Mouse (Mus musculus) kidney, embryonic 14.5 days (tissue): ENCODE results near the gene Sfxn5. TPM values are rescaled to one million over a fixed set of nuclear protein-coding genes. Genes with fewer than 3 reads are reported as not detected.

ENCODE experiments used
- ATAC-seq: fragments of 200-750 bp; cut with Nextera tagmentation; 2 replicates; pipeline ENCODE4 v1.8.0; 2017; ENCODE audit warnings: moderate number of reproducible peaks, mild to moderate bottlenecking, moderate TSS enrichment, moderate library complexity; ENCODE audit not compliant: low FRiP score, low TSS enrichment
- H3K27ac ChIP-seq: fragments of 300-500 bp; sonication (generic); 2 replicates; pipeline ENCODE4 v1.5.1; 2014; ENCODE audit warnings: low read depth, mild to moderate bottlenecking, low read length, moderate library complexity, mixed read lengths
- H3K27me3 ChIP-seq: fragments of 300-500 bp; sonication (generic); 2 replicates; pipeline ENCODE4 v1.6.1; 2014; ENCODE audit warnings: mild to moderate bottlenecking, low read length; ENCODE audit not compliant: control insufficient read depth, insufficient read depth
- H3K36me3 ChIP-seq: fragments of 300-500 bp; sonication (generic); 2 replicates; pipeline ENCODE4 v1.6.1; 2014; ENCODE audit warnings: low read length, mixed read lengths; ENCODE audit not compliant: control insufficient read depth, insufficient read depth
- H3K4me1 ChIP-seq: fragments of 300-500 bp; sonication (generic); 2 replicates; pipeline ENCODE4 v1.6.1; 2014; ENCODE audit warnings: low read length, mixed read lengths; ENCODE audit not compliant: control insufficient read depth, insufficient read depth
- H3K4me2 ChIP-seq: fragments of 300-500 bp; sonication (generic); replicated peaks from 2 replicates; pipeline ENCODE4 v1.6.1; 2014; ENCODE audit warnings: low read depth, mild to moderate bottlenecking, low read length
- H3K4me3 ChIP-seq: fragments of 300-500 bp; sonication (generic); 2 replicates; pipeline ENCODE4 v1.5.1; 2014; ENCODE audit warnings: mild to moderate bottlenecking, low read length
- H3K9ac ChIP-seq: fragments of 300-500 bp; sonication (generic); 2 replicates; pipeline ENCODE4 v1.6.1; 2014; ENCODE audit warnings: low read depth, mild to moderate bottlenecking, low read length, moderate library complexity
- H3K9me3 ChIP-seq: fragments of 300-500 bp; sonication (generic); 2 replicates; pipeline ENCODE4 v1.6.1; 2016; ENCODE audit warnings: low read length; ENCODE audit not compliant: control insufficient read depth
- WGBS: fragments of 180-500 bp; shearing (Covaris S2); extraction: QIAGEN DNeasy Blood & Tissue Kit; methylation state at CpG from one replicate; pipeline ENCODE4 v1.1.7; 2014; 5-methylcytosine and 5-hydroxymethylcytosine counted together
- polyA plus RNA-seq: library from polyadenylated mRNA; unstranded; fragments of >200 nt; fragmentation: Nextera tagmentation; extraction: Ambion mirVana; gene quantifications from 2 replicates; pipeline ENCODE4 v1.2.1, GENCODE M21; 2014

The Sfxn5 gene
- polyA plus RNA-seq, 1 experiment from 2014 or later: 9.3 TPM

DNA sequence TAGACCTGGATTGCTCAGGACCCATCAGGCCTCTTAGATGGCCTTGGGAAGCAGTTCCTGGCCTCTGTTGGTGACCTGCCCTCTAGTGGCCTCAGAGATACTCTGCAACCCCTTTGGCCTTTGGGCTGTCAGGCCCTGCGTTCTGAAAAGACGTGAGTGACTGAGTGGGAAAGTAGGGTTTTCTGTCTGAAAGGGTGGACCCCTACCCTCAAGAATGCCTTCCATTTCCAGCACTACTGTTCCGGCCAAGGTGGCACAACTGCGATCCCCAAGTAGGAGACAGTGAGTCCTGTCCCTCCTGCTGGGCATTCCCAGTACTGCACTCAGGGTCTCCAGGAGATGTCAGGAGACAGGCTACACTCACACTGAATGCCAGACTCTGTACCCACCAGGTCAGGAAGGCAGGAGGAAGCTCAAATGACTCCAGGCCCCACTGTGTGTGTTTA, 94.2 kb downstream of the Sfxn5 start:
- Histone ChIP-seq H3K4me1 (peaks cover 8% of the 10 kb centered on the region; the same call in 1 of the 2 replicates), H3K27ac (no peak overlapping the region), H3K36me3 (no peaks in the 10 kb centered on the region), H3K4me3 (no peak overlapping the region), H3K9me3 (no peaks in the 10 kb centered on the region), H3K9ac (no peak overlapping the region), H3K4me2 (no peak overlapping the region; the same call in 1 of the 2 replicates), H3K27me3 (no peaks in the 10 kb centered on the region)
- WGBS: 10% methylated on average over 4 of the region's 4 CpGs
- ATAC-seq: peak; percentile 55; the same call in 1 of the 2 replicates

DNA sequence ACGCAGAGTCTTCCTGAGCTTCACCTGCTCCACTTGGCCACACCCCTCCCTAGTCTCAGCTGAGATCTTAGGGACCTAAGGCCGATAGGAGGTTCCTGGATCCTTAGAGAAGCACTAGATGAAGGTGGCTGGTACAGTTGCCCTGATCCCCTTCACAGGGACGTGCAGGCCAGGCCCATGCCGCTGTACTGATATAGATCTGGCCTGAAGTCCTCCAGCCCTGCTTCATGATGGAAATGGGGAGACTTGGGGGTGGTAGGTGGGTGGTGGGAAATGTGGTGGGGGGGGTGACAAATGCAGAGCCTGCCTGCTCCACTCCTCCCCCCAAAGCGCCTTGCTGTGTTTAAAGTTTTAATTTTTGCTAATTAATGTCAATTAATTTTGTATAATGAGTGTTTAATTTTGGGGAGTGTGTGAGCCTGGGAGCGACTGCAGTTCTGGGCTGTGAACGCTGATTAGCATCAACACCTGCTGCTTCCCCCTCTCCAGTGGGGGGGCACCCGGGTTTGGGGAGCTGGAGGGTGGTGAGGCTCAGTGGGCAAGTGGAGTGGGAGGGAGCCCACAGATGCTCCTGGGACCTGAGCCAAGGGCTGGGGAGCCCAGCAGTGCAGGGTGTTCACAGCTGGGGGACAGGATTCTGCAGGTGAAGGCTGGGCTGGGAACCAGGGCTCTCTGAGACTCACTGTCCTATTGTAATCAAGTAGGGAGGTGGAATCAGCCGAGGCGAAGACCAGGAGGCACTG, 95.5 kb downstream of the Sfxn5 start:
- Histone ChIP-seq H3K4me1 (peaks cover 8% of the 10 kb centered on the region; the same call in 1 of the 2 replicates), H3K9me3 (no peaks in the 10 kb centered on the region), H3K9ac (no peak overlapping the region), H3K27me3 (no peaks in the 10 kb centered on the region), H3K36me3 (no peaks in the 10 kb centered on the region), H3K4me2 (no peak overlapping the region), H3K4me3 (no peak overlapping the region), H3K27ac (no peak overlapping the region)
- no peak for ATAC-seq
- WGBS: 58% methylated on average over 10 of the region's 10 CpGs

DNA sequence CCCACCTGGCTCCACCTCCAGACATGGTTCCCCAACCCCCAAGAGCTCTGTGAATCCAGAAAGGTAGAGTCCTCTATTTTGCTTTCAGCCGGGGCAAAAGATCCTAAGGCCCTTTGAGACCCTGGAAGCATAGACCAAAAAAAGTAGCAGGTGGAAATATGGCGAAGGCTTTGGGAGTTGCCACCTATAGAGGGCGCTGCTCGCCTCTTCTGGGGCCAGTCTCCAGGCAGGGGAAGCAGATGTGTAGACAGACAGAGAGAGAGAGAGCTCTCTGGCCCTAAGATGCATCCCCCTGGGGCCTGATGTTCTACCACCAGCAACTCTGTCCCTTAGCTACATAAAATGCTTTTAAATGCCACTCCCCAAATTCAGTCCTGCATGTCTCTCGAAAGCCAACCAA, 96.2 kb downstream of the Sfxn5 start:
- peaks cover 12% of the 10 kb centered on the region for H3K4me1 ChIP-seq
- no peak overlapping the region for H3K4me3 ChIP-seq
- no peak overlapping the region for H3K9ac ChIP-seq
- no peak overlapping the region for H3K4me2 ChIP-seq
- H3K27me3 ChIP-seq: no peaks in the 10 kb centered on the region
- 51% methylated on average over 5 of the region's 5 CpGs for WGBS
- no peaks in the 10 kb centered on the region for H3K36me3 ChIP-seq
- no peaks in the 10 kb centered on the region for H3K9me3 ChIP-seq
- H3K27ac ChIP-seq: no peak overlapping the region
- no peak for ATAC-seq

DNA sequence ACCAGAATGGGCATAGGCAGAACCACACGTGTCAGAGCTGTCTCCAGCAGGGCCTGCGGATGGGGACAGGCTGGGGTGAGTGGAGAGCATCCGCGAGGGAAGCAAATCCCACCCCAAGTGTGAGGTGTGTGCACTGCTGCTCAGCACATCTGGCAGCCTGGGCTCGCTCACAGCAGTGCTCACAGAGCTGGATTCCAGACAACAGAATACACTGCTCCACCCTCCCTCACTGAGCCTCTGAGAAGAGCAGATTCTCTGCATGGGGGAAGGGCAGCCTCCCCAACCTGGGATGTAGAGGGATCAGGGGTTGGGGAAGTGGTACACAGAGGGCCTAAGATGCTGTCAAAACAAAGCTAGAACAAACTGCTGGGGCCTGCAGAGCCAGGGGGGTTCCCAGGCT, 98.4 kb downstream of the Sfxn5 start:
- H3K9ac ChIP-seq: no peak overlapping the region
- ATAC-seq: no peak
- H3K36me3 ChIP-seq: no peaks in the 10 kb centered on the region
- H3K4me3 ChIP-seq: no peak overlapping the region
- no peak overlapping the region for H3K4me2 ChIP-seq
- no peak overlapping the region for H3K27ac ChIP-seq
- WGBS: 54% methylated on average over 5 of the region's 5 CpGs
- H3K27me3 ChIP-seq: no peaks in the 10 kb centered on the region
- peaks cover 22% of the 10 kb centered on the region for H3K4me1 ChIP-seq
- H3K9me3 ChIP-seq: no peaks in the 10 kb centered on the region

DNA sequence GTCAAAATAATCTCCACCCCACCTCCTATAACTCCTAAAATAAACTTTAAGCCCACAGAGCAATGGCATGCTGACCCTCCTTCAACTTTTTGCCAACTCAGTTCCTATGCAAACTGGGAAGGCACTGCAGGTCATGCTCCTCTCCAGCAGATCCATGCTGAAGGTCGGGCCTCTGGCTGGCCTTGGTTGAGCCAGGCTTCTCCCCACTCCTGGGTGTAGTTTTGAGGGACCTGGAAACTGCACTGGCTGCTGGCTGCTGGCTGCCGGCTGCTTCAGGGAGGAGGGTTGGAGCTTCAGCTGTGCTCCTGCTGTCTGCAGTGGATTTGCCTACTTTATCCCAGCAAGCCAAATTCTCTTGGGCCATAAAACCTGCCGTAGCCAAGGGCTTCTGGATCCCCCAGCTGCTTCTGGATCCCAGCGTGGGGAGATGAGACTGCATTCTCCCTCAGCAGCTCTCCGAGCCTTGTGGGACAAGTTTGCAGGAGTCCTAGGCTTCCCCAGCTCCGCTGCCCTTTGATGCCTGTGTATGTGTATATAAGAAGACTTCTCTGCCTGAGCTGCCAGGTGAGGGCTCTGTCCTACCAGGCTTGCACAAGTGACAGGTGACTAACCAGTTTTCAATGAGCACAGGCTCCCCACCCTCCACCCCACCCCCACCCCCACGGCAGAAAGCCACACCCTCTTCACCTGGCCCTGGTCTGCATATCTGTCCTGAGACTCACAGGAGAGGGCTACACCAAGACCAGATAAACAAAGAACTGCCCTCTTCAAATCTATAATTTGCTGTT, 100.2 kb downstream of the Sfxn5 start:
- no peaks in the 10 kb centered on the region for H3K36me3 ChIP-seq
- H3K4me1 ChIP-seq: peaks cover 22% of the 10 kb centered on the region
- H3K4me2 ChIP-seq: no peak overlapping the region
- no peak overlapping the region for H3K27ac ChIP-seq
- no peaks in the 10 kb centered on the region for H3K9me3 ChIP-seq
- H3K9ac ChIP-seq: no peak overlapping the region
- 25% methylated on average over 7 of the region's 7 CpGs for WGBS
- H3K27me3 ChIP-seq: no peaks in the 10 kb centered on the region
- no peak overlapping the region for H3K4me3 ChIP-seq
- no peak for ATAC-seq

DNA sequence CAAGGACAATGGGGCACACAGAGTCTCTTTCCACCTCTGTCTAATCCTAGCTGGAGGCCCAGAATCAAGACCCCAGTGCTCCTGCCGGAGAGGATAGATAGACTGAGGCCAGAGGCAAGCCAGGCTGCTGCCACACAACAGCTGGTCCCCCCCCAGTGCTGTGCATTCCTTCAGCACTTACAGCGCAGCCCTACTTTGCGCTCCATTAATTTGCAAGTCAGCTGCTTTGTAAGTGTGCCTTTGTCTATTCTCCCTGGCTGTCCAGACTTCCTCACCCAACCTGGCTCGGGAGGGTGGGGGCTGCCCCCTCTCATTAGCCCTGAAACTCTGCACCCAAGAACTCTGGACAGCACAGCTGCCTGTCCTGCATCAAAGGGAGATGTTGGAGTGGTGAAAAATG, 101.2 kb downstream of the Sfxn5 start:
- WGBS: 34% methylated on average over 4 of the region's 4 CpGs
- Histone ChIP-seq H3K4me3 (no peak overlapping the region), H3K4me1 (peaks cover 22% of the 10 kb centered on the region), H3K27me3 (no peaks in the 10 kb centered on the region), H3K9ac (no peak overlapping the region), H3K9me3 (no peaks in the 10 kb centered on the region), H3K27ac (no peak overlapping the region), H3K4me2 (no peak overlapping the region), H3K36me3 (no peaks in the 10 kb centered on the region)
- ATAC-seq: peak; percentile 75

DNA sequence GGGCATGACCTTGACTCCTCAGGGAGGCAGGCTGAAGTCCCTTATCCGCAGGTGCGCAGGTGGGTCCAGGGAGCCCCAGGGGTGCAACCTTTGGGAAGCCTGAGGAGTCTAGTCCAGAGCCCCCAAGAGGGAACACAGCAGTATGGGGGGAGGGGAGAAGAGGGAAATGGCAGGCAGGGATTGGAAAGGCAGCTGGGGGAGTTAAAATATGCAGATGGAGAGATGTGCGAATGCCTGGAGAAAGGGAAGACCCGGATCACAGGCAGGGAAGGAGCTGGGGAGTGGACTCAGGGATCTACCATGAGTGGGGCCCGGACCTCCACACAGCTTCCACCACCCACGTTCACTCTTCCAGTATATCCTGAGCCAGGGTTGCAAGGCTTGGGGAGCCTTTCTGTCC, 101.8 kb downstream of the Sfxn5 start:
- 18% methylated on average over 6 of the region's 6 CpGs for WGBS
- Histone ChIP-seq H3K27me3 (no peaks in the 10 kb centered on the region), H3K9me3 (no peaks in the 10 kb centered on the region), H3K9ac (no peak overlapping the region), H3K4me1 (peaks cover 22% of the 10 kb centered on the region), H3K4me3 (no peak overlapping the region), H3K36me3 (no peaks in the 10 kb centered on the region), H3K4me2 (no peak overlapping the region), H3K27ac (no peak overlapping the region)
- no peak for ATAC-seq

DNA sequence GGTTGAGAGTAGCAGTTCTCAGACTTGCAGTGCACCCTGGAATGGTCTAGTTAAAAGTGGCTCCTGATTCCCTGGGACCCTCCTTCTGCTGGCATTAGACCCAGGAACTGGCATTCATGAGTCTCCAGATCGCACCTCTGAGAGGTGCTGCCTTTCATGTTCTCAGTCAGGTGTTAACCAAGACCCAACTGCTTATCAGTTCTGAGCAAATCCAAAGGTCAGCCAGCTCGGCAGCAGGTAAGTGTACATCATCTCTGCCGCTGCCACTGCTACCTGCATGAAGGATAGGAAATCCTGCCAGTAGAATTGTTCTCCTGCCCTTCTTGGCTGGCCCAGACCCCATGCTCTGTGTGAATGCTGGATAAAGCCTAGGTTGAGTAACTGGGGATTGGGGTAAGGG, 102.5 kb downstream of the Sfxn5 start:
- Histone ChIP-seq H3K27me3 (no peaks in the 10 kb centered on the region), H3K36me3 (no peaks in the 10 kb centered on the region), H3K9ac (no peak overlapping the region), H3K9me3 (no peaks in the 10 kb centered on the region), H3K4me2 (no peak overlapping the region), H3K27ac (no peak overlapping the region), H3K4me3 (no peak overlapping the region), H3K4me1 (peaks cover 20% of the 10 kb centered on the region)
- ATAC-seq: no peak
- 77% methylated on average over 3 of the region's 3 CpGs for WGBS

DNA sequence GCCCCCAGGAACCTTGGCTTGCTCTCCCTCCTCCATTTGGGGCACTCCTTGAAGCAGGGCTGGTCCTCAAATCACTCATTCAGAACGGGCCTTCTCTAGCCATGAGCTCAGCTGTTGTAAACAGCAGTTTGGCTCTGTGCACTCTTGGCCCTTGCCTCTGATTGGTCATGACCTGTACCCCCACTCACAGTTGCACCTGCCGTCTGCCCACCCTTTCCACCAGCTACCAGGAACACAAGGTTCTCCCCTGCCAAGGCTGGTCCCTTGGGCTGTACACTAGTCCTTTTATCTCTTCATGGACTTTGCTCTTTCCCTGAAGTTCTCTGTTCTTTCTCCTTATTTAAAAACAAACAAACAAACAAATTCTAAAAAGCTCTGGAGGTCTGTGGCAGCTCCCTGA, 105.7 kb downstream of the Sfxn5 start:
- 55% methylated on average over 2 of the region's 2 CpGs for WGBS
- Histone ChIP-seq H3K4me1 (peaks cover 14% of the 10 kb centered on the region), H3K9ac (no peak overlapping the region), H3K36me3 (no peaks in the 10 kb centered on the region), H3K4me2 (no peak overlapping the region), H3K9me3 (no peaks in the 10 kb centered on the region), H3K27ac (no peak overlapping the region), H3K4me3 (no peak overlapping the region), H3K27me3 (no peaks in the 10 kb centered on the region)
- ATAC-seq: no peak
